Mouse (Mus musculus) CH12.LX (cell line): ENCODE measurements around the gene Cmip. TPM values are rescaled to one million over a fixed set of nuclear protein-coding genes. Genes with fewer than 3 reads are reported as not detected.

Source experiments
- DNase-seq: peaks from one replicate; pipeline ENCODE4 v3.0.0-alpha.2; 2013; ENCODE audit errors: extremely low read depth
- H3K27ac ChIP-seq: 2 replicates; pipeline ENCODE4 v1.5.1; 2012; ENCODE audit warnings: low read depth, mild to moderate bottlenecking, control low read depth, moderate library complexity; ENCODE audit not compliant: insufficient read depth
- H3K27me3 ChIP-seq: replicated peaks from 2 replicates; pipeline ENCODE3; 2012; ENCODE audit warnings: inconsistent platforms
- H3K36me3 ChIP-seq, 2 experiments: replicated peaks in 1 of 2; 2 replicates each; pipeline versions ENCODE3 to v1.6.1; 2012; ENCODE audit warnings: inconsistent platforms in 1 of 2, low read length in 1 of 2, mild to moderate bottlenecking in 1 of 2, mixed read lengths in 1 of 2, moderate library complexity in 1 of 2; ENCODE audit not compliant: control insufficient read depth in 1 of 2, insufficient read depth in 1 of 2
- H3K4me1 ChIP-seq, 2 experiments: 2 replicates each; pipeline ENCODE4 v1.6.1; 2012; ENCODE audit warnings: inconsistent platforms in 1 of 2, moderate library complexity in 1 of 2; ENCODE audit not compliant: insufficient read depth in 2 of 2, control insufficient read depth in 1 of 2
- H3K4me2 ChIP-seq: 2 replicates; pipeline ENCODE4 v1.6.1; 2012; ENCODE audit warnings: low read depth, mild to moderate bottlenecking, control low read depth; ENCODE audit not compliant: poor library complexity, insufficient read depth, severe bottlenecking
- H3K4me3 ChIP-seq, 3 experiments: fragments of 150-350 bp in 1 of 3; sonication (generic) in 1 of 3; replicated peaks in 1 of 3; 2 replicates each; pipeline versions ENCODE3 to v1.5.1; 2011 to 2012; ENCODE audit warnings: low read depth in 2 of 3, low read length in 2 of 3, mild to moderate bottlenecking in 2 of 3, moderate library complexity in 2 of 3, control low read depth in 1 of 3, improper control_type of control experiment in 1 of 3, inconsistent platforms in 1 of 3, mixed read lengths in 1 of 3; ENCODE audit not compliant: poor library complexity in 1 of 3
- H3K79me2 ChIP-seq: replicated peaks from 2 replicates; pipeline ENCODE4 v1.6.1; 2012; ENCODE audit warnings: mild to moderate bottlenecking, moderate library complexity; ENCODE audit not compliant: control insufficient read depth, poor library complexity, insufficient read depth, severe bottlenecking; ENCODE audit errors: extremely low read depth
- H3K9ac ChIP-seq: 2 replicates; pipeline ENCODE4 v1.6.1; 2012; ENCODE audit warnings: low read depth, mild to moderate bottlenecking, control low read depth, moderate library complexity; ENCODE audit not compliant: insufficient read depth
- H3K9me3 ChIP-seq: replicated peaks from 2 replicates; pipeline ENCODE3; 2012; ENCODE audit warnings: low read length, inconsistent platforms, mixed read lengths
- BHLHE40 ChIP-seq: IDR thresholded peaks from 2 replicates; pipeline ENCODE4 v1.6.1; 2011; ENCODE audit warnings: mild to moderate bottlenecking, low read depth, low read length, improper control_type of control experiment
- CHD1 ChIP-seq: IDR thresholded peaks from 2 replicates; pipeline ENCODE4 v1.6.1; 2012; ENCODE audit warnings: low read depth, low read length, improper control_type of control experiment, inconsistent platforms
- CHD2 ChIP-seq: IDR thresholded peaks from 2 replicates; pipeline ENCODE4 v1.6.1; 2011; ENCODE audit warnings: low read length, improper control_type of control experiment
- E2F4 ChIP-seq: IDR thresholded peaks from 2 replicates; pipeline ENCODE4 v1.6.1; 2011; ENCODE audit warnings: low read depth, low read length, improper control_type of control experiment; ENCODE audit not compliant: insufficient replicate concordance
- ELF1 ChIP-seq: IDR thresholded peaks from 2 replicates; pipeline ENCODE4 v1.6.1; 2014; ENCODE audit warnings: low read depth, mild to moderate bottlenecking, inconsistent platforms, low read length, improper control_type of control experiment
- ETS1 ChIP-seq: conservative IDR thresholded peaks from 2 replicates; pipeline ENCODE4 v1.6.1; 2012; ENCODE audit warnings: low read depth, mild to moderate bottlenecking, inconsistent platforms, low read length, improper control_type of control experiment, moderate library complexity
- JUN ChIP-seq: IDR thresholded peaks from 2 replicates; pipeline ENCODE4 v1.6.1; 2011; ENCODE audit warnings: low read depth, mild to moderate bottlenecking, low read length, improper control_type of control experiment, moderate library complexity; ENCODE audit not compliant: insufficient read depth
- JUND ChIP-seq: conservative IDR thresholded peaks from 2 replicates; pipeline ENCODE4 v1.6.1; 2011; ENCODE audit warnings: low read depth, low read length, improper control_type of control experiment
- KAT2A ChIP-seq: IDR thresholded peaks from 2 replicates; pipeline ENCODE4 v1.6.1; 2012; ENCODE audit warnings: low read length, improper control_type of control experiment, inconsistent platforms; ENCODE audit not compliant: insufficient replicate concordance
- MAFK ChIP-seq: IDR thresholded peaks from 2 replicates; pipeline ENCODE4 v1.6.1; 2011; ENCODE audit warnings: low read length, improper control_type of control experiment; ENCODE audit not compliant: insufficient replicate concordance
- MAZ ChIP-seq: IDR thresholded peaks from 2 replicates; pipeline ENCODE4 v1.6.1; 2012; ENCODE audit warnings: low read depth, mild to moderate bottlenecking, inconsistent platforms, low read length, improper control_type of control experiment, moderate library complexity
- PAX5 ChIP-seq: IDR thresholded peaks from 2 replicates; pipeline ENCODE4 v1.6.1; 2012; ENCODE audit warnings: low read length, inconsistent platforms, mixed read lengths
- POLR2AphosphoS2 ChIP-seq: IDR thresholded peaks from 2 replicates; pipeline ENCODE4 v1.6.1; 2011; ENCODE audit warnings: low read depth, low read length, improper control_type of control experiment
- RAD21 ChIP-seq: IDR thresholded peaks from 2 replicates; pipeline ENCODE4 v1.6.1; 2011; ENCODE audit warnings: low read depth, mild to moderate bottlenecking, low read length, improper control_type of control experiment, moderate library complexity
- SMC3 ChIP-seq: IDR thresholded peaks from 2 replicates; pipeline ENCODE4 v1.6.1; 2011; ENCODE audit warnings: low read depth, low read length, improper control_type of control experiment
- UBTF ChIP-seq: IDR thresholded peaks from 2 replicates; pipeline ENCODE4 v1.6.1; 2012; ENCODE audit warnings: low read depth, mild to moderate bottlenecking, inconsistent platforms, low read length, improper control_type of control experiment, moderate library complexity
- USF1 ChIP-seq: IDR thresholded peaks from 2 replicates; pipeline ENCODE4 v1.6.1; 2014; ENCODE audit warnings: low read depth, mild to moderate bottlenecking, inconsistent platforms, low read length, improper control_type of control experiment
- USF2 ChIP-seq: conservative IDR thresholded peaks from 2 replicates; pipeline ENCODE4 v1.6.1; 2011; ENCODE audit warnings: low read depth, low read length, improper control_type of control experiment
- ZC3H11A ChIP-seq: IDR thresholded peaks from 2 replicates; pipeline ENCODE4 v1.6.1; 2012; ENCODE audit warnings: low read depth, mild to moderate bottlenecking, inconsistent platforms, low read length, improper control_type of control experiment
- ZMIZ1 ChIP-seq: IDR thresholded peaks from 2 replicates; pipeline ENCODE4 v1.6.1; 2012; ENCODE audit warnings: low read depth, mild to moderate bottlenecking, inconsistent platforms, low read length, improper control_type of control experiment
- dilution Hi-C: fragments of 300-500 bp; cut with MboI; formaldehyde crosslinking; loops from 2 replicates; pipeline ENCODE4 v1.14.3; 2020; ENCODE audit warnings: low sequenced_read_pairs; ENCODE audit not compliant: extremely low pct_unique_long_range_greater_than_20kb, extremely low pct_ligation_motif_present
- in situ Hi-C: fragments of 300-500 bp; cut with MboI; formaldehyde crosslinking; loops from 3 replicates; pipeline ENCODE4 v1.14.3; 2019; ENCODE audit warnings: low sequenced_read_pairs, low pct_ligation_motif_present, low pct_unique_long_range_greater_than_20kb, mixed read lengths
- polyA plus RNA-seq: library from polyadenylated mRNA; unstranded; fragments of >175 nt; gene quantifications from 2 replicates; pipeline ENCODE4 v1.2.1, GENCODE M21; 2012; ENCODE audit warnings: low read depth; ENCODE audit not compliant: insufficient read length
- total RNA-seq, 2 experiments: library from RNA; depleted of rRNA; stranded (reverse); fragments of 300-350 nt in 1 of 2; fragments of >200 nt in 1 of 2; gene quantifications; 2 replicates each; pipeline ENCODE4 v1.2.3; 2012 to 2014

Cmip gene
- total and polyA plus RNA-seq, 3 experiments: 5.2 to 39.0 (median 16.5) TPM

- dilution Hi-C loops: no loop called here
- Histone ChIP-seq H3K4me3 (no peak overlapping the region), H3K27me3 (no peaks in the 10 kb centered on the region), H3K36me3 (peaks cover 58 to 99% of the 10 kb centered on the region in 2 experiments), H3K9ac (no peak overlapping the region), H3K4me2 (no peak overlapping the region), H3K79me2 (no peaks in the 10 kb centered on the region), H3K9me3 (no peaks in the 10 kb centered on the region), H3K27ac (no peak overlapping the region), H3K4me1 (peaks cover 30 to 42% of the 10 kb centered on the region in 2 experiments)
- no peak for TF ChIP-seq USF2
- TF ChIP-seq ZC3H11A: no peak
- no peak for TF ChIP-seq ETS1
- no peak for TF ChIP-seq KAT2A
- no peak for TF ChIP-seq UBTF
- TF ChIP-seq MAFK: no peak
- no peak for TF ChIP-seq ZMIZ1
- in situ Hi-C loops: no loop called here
- DNase-seq: no peak
Measured at GRCm38 (mm10) chr8:117433968-117434367, 177.1 kb downstream of the Cmip start.

- dilution Hi-C loops: no loop called here
- TF ChIP-seq BHLHE40: no peak
- TF ChIP-seq POLR2AphosphoS2: no peak
- no peak for TF ChIP-seq UBTF
- TF ChIP-seq SMC3: no peak
- no peak for TF ChIP-seq MAZ
- no peak for TF ChIP-seq KAT2A
- TF ChIP-seq ZMIZ1: no peak
- no peak for TF ChIP-seq PAX5
- no peak for TF ChIP-seq ELF1
- TF ChIP-seq JUND: no peak
- no peak for TF ChIP-seq ZC3H11A
- no peak for TF ChIP-seq CHD1
- no peak for TF ChIP-seq E2F4
- TF ChIP-seq JUN: no peak
- no peak for TF ChIP-seq USF1
- TF ChIP-seq CHD2: no peak
- no peak for TF ChIP-seq MAFK
- no peak for TF ChIP-seq RAD21
- TF ChIP-seq, all 38 proteins: peak for 0
- no peaks in the 10 kb centered on the region for H3K79me2 ChIP-seq
- no peaks in the 10 kb centered on the region for H3K27me3 ChIP-seq
- no peak for DNase-seq
- no peak overlapping the region for H3K4me3 ChIP-seq
- peaks cover 6 to 14% of the 10 kb centered on the region in 2 experiments; a peak in 3 of 4 replicates for H3K4me1 ChIP-seq
- H3K9me3 ChIP-seq: no peaks in the 10 kb centered on the region
- H3K9ac ChIP-seq: no peak overlapping the region
- in situ Hi-C loops: no loop called here
- H3K4me2 ChIP-seq: no peak overlapping the region
- peaks cover 48 to 92% of the 10 kb centered on the region in 2 experiments for H3K36me3 ChIP-seq
- H3K27ac ChIP-seq: no peak overlapping the region
Measured at GRCm38 (mm10) chr8:117436786-117437185, 179.9 kb downstream of the Cmip start.
